Mouse (Mus musculus): ENCODE data around the gene Rab24. TPM values are rescaled to one million over a fixed set of nuclear protein-coding genes. Genes with fewer than 3 reads are reported as not detected.

The Rab24 gene
- polyA plus RNA-seq, 1 experiment from 2014 or later, result 54.3 TPM

GRCm38 (mm10) chr13:55327633-55328032 is 5.9 kb upstream of the Rab24 start:
- no peaks in the 10 kb centered on the region for H3K9me3 ChIP-seq
- peaks cover 64% of the 10 kb centered on the region for H3K4me1 ChIP-seq
- 5% methylated on average over 2 of the region's 8 CpGs for WGBS
- peaks cover 40% of the 10 kb centered on the region for H3K36me3 ChIP-seq
- peak overlapping the region; percentile 86 for H3K9ac ChIP-seq
- peak overlapping the region; percentile 59 for H3K27ac ChIP-seq (replicated peaks)
- peak overlapping the region; percentile 83 for H3K4me3 ChIP-seq
- H3K27me3 ChIP-seq (replicated peaks), result peaks cover 3% of the 10 kb centered on the region; the same call in 1 of the 2 replicates
- no peak for ATAC-seq (ENCODE audit: extremely low read depth, insufficient number of reproducible peaks, low FRiP score, low TSS enrichment)
- H3K4me2 ChIP-seq, result peak overlapping the region; percentile 95

DNA sequence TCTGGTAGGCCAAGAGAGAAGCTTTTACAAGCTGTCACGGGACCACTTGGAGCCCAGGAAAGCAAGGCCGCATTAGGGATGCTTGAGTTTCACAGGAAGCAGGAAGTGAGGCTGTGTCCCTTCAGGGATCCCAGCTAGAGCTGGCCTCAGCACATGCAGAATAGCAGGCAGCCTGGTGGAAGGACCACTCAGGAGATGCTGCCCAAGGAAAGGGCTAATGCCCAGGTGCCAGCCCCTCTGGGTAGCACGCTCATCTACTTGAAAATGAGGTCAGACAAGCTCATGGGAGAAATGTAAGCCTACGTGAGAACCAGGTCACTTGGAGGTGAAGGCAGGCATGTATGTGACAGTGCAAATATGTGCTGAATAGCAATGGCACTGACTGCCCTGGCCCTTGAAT is 5.4 kb upstream of the Rab24 start:
- Histone ChIP-seq H3K9ac (no peak overlapping the region), H3K36me3 (peaks cover 40% of the 10 kb centered on the region), H3K4me3 (no peak overlapping the region; the same call in 1 of the 2 replicates), H3K4me2 (peak overlapping the region; percentile 95; the same call in 1 of the 2 replicates), H3K27ac (replicated peaks) (peak overlapping the region; percentile 59), H3K4me1 (peaks cover 66% of the 10 kb centered on the region), H3K27me3 (replicated peaks) (peaks cover 3% of the 10 kb centered on the region; the same call in 1 of the 2 replicates), H3K9me3 (no peaks in the 10 kb centered on the region)
- no peak for ATAC-seq (ENCODE audit: extremely low read depth, insufficient number of reproducible peaks, low FRiP score, low TSS enrichment)
- WGBS, result 40% methylated on average over 4 of the region's 4 CpGs

DNA sequence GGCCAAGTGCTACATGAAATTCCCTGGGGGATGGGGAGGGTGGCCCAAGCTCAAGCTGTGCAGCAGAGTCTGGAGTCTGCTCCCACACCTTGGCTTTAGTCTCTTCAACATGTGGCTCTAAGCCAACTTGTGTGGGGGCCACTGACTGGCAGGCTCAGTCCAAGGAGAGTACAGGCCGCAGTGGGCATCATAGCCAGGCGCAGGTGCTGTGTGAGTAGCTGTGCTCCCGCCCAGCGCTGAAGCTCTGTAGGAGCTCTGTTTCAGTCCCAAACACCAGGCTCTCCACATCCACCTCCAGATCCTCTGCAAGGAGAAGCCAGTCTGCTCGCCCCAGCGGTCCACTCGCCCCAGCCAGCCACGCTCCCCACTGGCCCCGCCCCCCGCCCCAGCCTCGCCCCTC is 3.9 kb upstream of the Rab24 start:
- Histone ChIP-seq H3K4me2 (no peak overlapping the region), H3K9me3 (no peaks in the 10 kb centered on the region), H3K27me3 (replicated peaks) (no peaks in the 10 kb centered on the region), H3K27ac (replicated peaks) (no peak overlapping the region), H3K4me1 (peaks cover 65% of the 10 kb centered on the region), H3K36me3 (peaks cover 43% of the 10 kb centered on the region), H3K9ac (no peak overlapping the region), H3K4me3 (no peak overlapping the region)
- ATAC-seq (ENCODE audit: extremely low read depth, insufficient number of reproducible peaks, low FRiP score, low TSS enrichment), result no peak
- 83% methylated on average over 10 of the region's 11 CpGs for WGBS

GRCm38 (mm10) chr13:55322130-55322825 is 532 bp upstream of the Rab24 start:
- no peak for ATAC-seq (ENCODE audit: extremely low read depth, insufficient number of reproducible peaks, low FRiP score, low TSS enrichment)
- H3K4me2 ChIP-seq, result peak overlapping the region; percentile 97

GRCm38 (mm10) chr13:55319931-55320533 is 1.7 kb downstream of the Rab24 start, which contains the start of gene Prelid1:
TSS of gene Prelid1 (plus strand) at chr13:55320500.
- Histone ChIP-seq H3K9ac (peak within 1 kb of the TSS; percentile 98), H3K27me3 (replicated peaks) (no peaks in the 10 kb centered on the region), H3K4me2 (peak within 1 kb of the TSS; percentile 97), H3K27ac (replicated peaks) (peak within 1 kb of the TSS; percentile 86), H3K36me3 (peaks cover 80% of the 10 kb centered on the region), H3K4me1 (peaks cover 35% of the 10 kb centered on the region), H3K4me3 (peak within 1 kb of the TSS; percentile 95), H3K9me3 (no peaks in the 10 kb centered on the region)
- ATAC-seq (ENCODE audit: extremely low read depth, insufficient number of reproducible peaks, low FRiP score, low TSS enrichment), result no peak
- WGBS, result 51% methylated on average over 4 of the region's 4 CpGs

More at GRCm38 (mm10) chr13:55322130-55322825, 532 bp upstream of the Rab24 start:
- no peaks in the 10 kb centered on the region for H3K27me3 ChIP-seq (replicated peaks)
- peak overlapping the region; percentile 86 for H3K27ac ChIP-seq (replicated peaks)
- peaks cover 47% of the 10 kb centered on the region for H3K4me1 ChIP-seq
- H3K36me3 ChIP-seq, result peaks cover 75% of the 10 kb centered on the region
- no peaks in the 10 kb centered on the region for H3K9me3 ChIP-seq
- H3K9ac ChIP-seq, result peak overlapping the region; percentile 98
- H3K4me3 ChIP-seq, result peak overlapping the region; percentile 95
- 1% methylated on average over 31 of the region's 31 CpGs for whole genome bisulfite sequencing

- H3K36me3 ChIP-seq, result peaks cover 81% of the 10 kb centered on the region
- no peaks in the 10 kb centered on the region for H3K9me3 ChIP-seq
- H3K27ac ChIP-seq (replicated peaks), result no peak overlapping the region
- peaks cover 27% of the 10 kb centered on the region for H3K4me1 ChIP-seq
- H3K27me3 ChIP-seq (replicated peaks), result no peaks in the 10 kb centered on the region
- WGBS, result 83% methylated on average over 3 of the region's 3 CpGs
- H3K4me2 ChIP-seq, result no peak overlapping the region
- no peak overlapping the region for H3K4me3 ChIP-seq
- no peak for ATAC-seq (ENCODE audit: extremely low read depth, insufficient number of reproducible peaks, low FRiP score, low TSS enrichment)
- no peak overlapping the region for H3K9ac ChIP-seq
Measured at GRCm38 (mm10) chr13:55318351-55318750, 3.4 kb downstream of the Rab24 start.

GRCm38 (mm10) chr13:55314891-55315412 is 6.8 kb downstream of the Rab24 start:
- H3K9ac ChIP-seq, result no peak overlapping the region
- H3K4me3 ChIP-seq, result no peak overlapping the region
- no peaks in the 10 kb centered on the region for H3K9me3 ChIP-seq
- WGBS, result 83% methylated on average over 2 of the region's 2 CpGs
- H3K27ac ChIP-seq (replicated peaks), result no peak overlapping the region
- ATAC-seq (ENCODE audit: extremely low read depth, insufficient number of reproducible peaks, low FRiP score, low TSS enrichment), result no peak
- H3K4me2 ChIP-seq, result no peak overlapping the region
- H3K36me3 ChIP-seq, result peaks cover 98% of the 10 kb centered on the region
- no peaks in the 10 kb centered on the region for H3K27me3 ChIP-seq (replicated peaks)
- H3K4me1 ChIP-seq, result peaks cover 3% of the 10 kb centered on the region

DNA sequence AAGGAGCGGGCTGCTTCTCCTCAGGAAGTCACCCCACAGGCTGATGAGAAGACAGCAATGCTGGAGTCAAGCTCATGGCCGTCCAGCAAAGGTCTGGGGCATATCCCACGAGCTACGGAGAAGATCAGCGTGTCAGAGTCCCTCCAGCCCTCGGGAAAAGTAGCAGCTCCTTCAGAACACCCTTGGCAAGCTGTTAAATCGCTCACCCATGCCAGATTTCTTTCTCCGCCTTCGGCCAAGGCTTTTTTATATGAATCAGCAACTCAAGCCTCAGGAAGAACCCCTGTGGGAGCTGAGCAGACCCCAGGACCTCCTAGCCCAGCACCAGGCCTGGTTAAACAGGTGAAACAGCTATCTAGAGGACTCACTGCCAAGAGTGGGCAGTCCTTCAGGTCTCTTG is 8.7 kb downstream of the Rab24 start:
- Histone ChIP-seq H3K4me3 (no peak overlapping the region), H3K9me3 (no peaks in the 10 kb centered on the region), H3K4me2 (no peak overlapping the region), H3K36me3 (peaks cover 98% of the 10 kb centered on the region), H3K27ac (replicated peaks) (no peak overlapping the region), H3K27me3 (replicated peaks) (no peaks in the 10 kb centered on the region), H3K4me1 (no peaks in the 10 kb centered on the region), H3K9ac (no peak overlapping the region)
- 80% methylated on average over 9 of the region's 9 CpGs for WGBS
- no peak for ATAC-seq (ENCODE audit: extremely low read depth, insufficient number of reproducible peaks, low FRiP score, low TSS enrichment)

DNA sequence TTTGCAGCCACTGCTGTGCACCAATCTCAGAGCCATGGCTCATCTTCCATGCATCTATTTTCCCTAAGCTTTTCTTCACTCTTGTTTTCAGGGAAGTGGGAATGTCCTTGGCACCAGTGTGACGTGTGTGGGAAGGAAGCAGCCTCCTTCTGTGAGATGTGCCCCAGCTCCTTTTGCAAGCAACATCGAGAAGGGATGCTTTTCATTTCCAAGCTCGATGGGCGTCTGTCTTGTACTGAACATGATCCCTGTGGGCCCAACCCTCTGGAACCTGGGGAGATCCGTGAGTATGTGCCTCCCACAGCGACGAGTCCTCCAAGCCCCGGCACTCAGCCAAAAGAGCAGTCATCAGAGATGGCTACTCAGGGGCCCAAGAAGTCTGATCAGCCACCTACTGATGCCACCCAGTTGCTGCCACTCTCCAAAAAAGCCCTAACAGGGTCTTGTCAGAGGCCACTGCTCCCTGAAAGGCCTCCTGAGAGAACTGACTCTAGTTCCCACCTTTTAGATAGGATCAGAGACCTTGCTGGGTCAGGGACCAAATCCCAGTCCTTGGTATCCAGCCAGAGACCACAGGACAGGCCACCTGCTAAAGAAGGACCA is 9.6 kb downstream of the Rab24 start:
- Histone ChIP-seq H3K4me1 (no peaks in the 10 kb centered on the region), H3K4me2 (no peak overlapping the region), H3K9me3 (no peaks in the 10 kb centered on the region), H3K4me3 (no peak overlapping the region), H3K36me3 (peaks cover 98% of the 10 kb centered on the region), H3K27me3 (replicated peaks) (no peaks in the 10 kb centered on the region), H3K9ac (no peak overlapping the region), H3K27ac (replicated peaks) (no peak overlapping the region)
- 90% methylated on average over 8 of the region's 8 CpGs for WGBS
- ATAC-seq (ENCODE audit: extremely low read depth, insufficient number of reproducible peaks, low FRiP score, low TSS enrichment), result no peak

DNA sequence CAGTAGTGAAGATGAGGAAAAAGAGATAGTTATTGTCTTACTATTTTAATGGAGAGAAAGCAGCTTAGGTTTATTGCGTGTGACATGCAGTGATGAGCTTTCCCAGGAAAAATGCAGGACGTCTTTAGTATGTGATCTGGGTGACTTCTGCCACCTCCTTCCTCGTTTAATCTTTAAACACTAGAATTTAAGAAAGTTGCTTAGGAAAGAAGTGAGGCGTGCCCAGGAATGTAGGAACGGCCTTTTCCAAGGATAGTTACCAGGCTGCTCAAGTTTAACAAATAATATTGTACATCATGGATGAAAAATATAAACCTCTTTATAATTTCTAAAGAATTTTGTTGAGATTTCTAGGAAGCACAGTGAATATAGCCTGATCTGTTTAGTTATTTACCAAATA is 20.8 kb downstream of the Rab24 start:
- Histone ChIP-seq H3K4me1 (no peaks in the 10 kb centered on the region), H3K27me3 (replicated peaks) (no peaks in the 10 kb centered on the region), H3K4me3 (no peak overlapping the region), H3K4me2 (no peak overlapping the region), H3K9ac (no peak overlapping the region), H3K27ac (replicated peaks) (no peak overlapping the region), H3K9me3 (no peaks in the 10 kb centered on the region), H3K36me3 (peaks cover 95% of the 10 kb centered on the region)
- no peak for ATAC-seq (ENCODE audit: extremely low read depth, insufficient number of reproducible peaks, low FRiP score, low TSS enrichment)
- WGBS, result 89% methylated on average over 5 of the region's 5 CpGs

DNA sequence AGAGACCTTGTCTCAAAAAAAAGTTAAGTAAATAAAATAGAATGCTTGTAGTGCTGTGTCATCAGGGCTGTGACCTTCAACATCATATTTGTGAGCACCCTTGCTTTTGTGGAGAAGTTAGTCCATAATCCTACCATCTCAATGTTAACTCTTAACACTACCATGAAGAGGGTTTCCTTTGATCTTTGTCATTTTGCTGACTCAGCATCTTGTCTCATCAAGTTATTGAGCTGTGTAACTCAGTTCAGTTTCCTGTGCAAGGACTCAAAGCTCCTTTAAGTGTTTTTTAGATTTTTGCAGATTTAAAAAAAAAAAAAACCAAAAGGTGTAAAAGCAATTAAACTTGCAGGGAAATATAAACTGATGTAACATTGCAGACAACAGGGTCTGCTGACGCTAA is 25.0 kb downstream of the Rab24 start:
- H3K36me3 ChIP-seq, result peaks cover 96% of the 10 kb centered on the region
- WGBS, result 92% methylated on average over 1 of the region's 1 CpGs
- no peak overlapping the region for H3K4me3 ChIP-seq
- H3K9me3 ChIP-seq, result no peaks in the 10 kb centered on the region
- no peak overlapping the region for H3K27ac ChIP-seq (replicated peaks)
- H3K9ac ChIP-seq, result no peak overlapping the region
- no peak for ATAC-seq (ENCODE audit: extremely low read depth, insufficient number of reproducible peaks, low FRiP score, low TSS enrichment)
- no peaks in the 10 kb centered on the region for H3K4me1 ChIP-seq
- no peaks in the 10 kb centered on the region for H3K27me3 ChIP-seq (replicated peaks)
- H3K4me2 ChIP-seq, result no peak overlapping the region
